Mouse (Mus musculus) embryonic fibroblast, embryonic 13.5 days (primary cell): ENCODE measurements around the gene Npc2.

Experiments
- CTCF ChIP-seq: IDR thresholded peaks from 2 replicates; pipeline ENCODE4 v1.5.1; 2011; ENCODE audit warnings: mild to moderate bottlenecking, control low read depth, low read length, moderate library complexity, borderline replicate concordance; ENCODE audit not compliant: insufficient read depth
- POLR2A ChIP-seq: IDR thresholded peaks from 2 replicates; pipeline ENCODE4 v1.6.1; 2011; ENCODE audit warnings: low read depth, mild to moderate bottlenecking, control low read depth, low read length, moderate library complexity

- TF ChIP-seq CTCF (no peak), POLR2A (no peak)
Observed at GRCm38 (mm10) chr12:84755008-84755695, 17.8 kb downstream of the Npc2 start.
